Mouse (Mus musculus) olfactory bulb, adult 2 months (tissue): ENCODE results near the gene Slc9a8. TPM values are rescaled to one million over a fixed set of nuclear protein-coding genes. Genes with fewer than 3 reads are reported as not detected.

Experiments
- H3K27ac ChIP-seq: fragments of 200-500 bp; 2 replicates; pipeline ENCODE4 v1.5.1; 2012; ENCODE audit warnings: low read depth, low read length; ENCODE audit not compliant: insufficient read depth
- H3K4me1 ChIP-seq: fragments of 200-500 bp; 2 replicates; pipeline ENCODE4 v1.6.1; 2012; ENCODE audit warnings: low read length; ENCODE audit not compliant: control insufficient read depth, insufficient read depth
- H3K4me3 ChIP-seq: fragments of 200-500 bp; 2 replicates; pipeline ENCODE4 v1.5.1; 2012; ENCODE audit warnings: mild to moderate bottlenecking, low read depth, low read length, moderate library complexity; ENCODE audit not compliant: insufficient read depth
- CTCF ChIP-seq: fragments of 200-500 bp; IDR thresholded peaks from 2 replicates; pipeline ENCODE4 v1.5.1; 2012; ENCODE audit warnings: low read depth, mild to moderate bottlenecking, low read length, moderate library complexity; ENCODE audit not compliant: insufficient read depth
- POLR2A ChIP-seq: fragments of 200-500 bp; IDR thresholded peaks from 2 replicates; pipeline ENCODE4 v1.6.1; 2012; ENCODE audit warnings: mild to moderate bottlenecking, low read depth, low read length, moderate library complexity; ENCODE audit not compliant: insufficient read depth
- WGBS: fragments of 180-500 bp; shearing (Covaris S2); methylation state at CpG from one replicate; pipeline ENCODE4 v1.1.7; 2018; 5-methylcytosine and 5-hydroxymethylcytosine counted together
- polyA plus RNA-seq: library from polyadenylated mRNA; stranded (reverse); fragments of >200 nt; gene quantifications from 2 replicates; pipeline ENCODE4 v1.2.4, GENCODE M21; 2012; ENCODE audit warnings: low replicate concordance; ENCODE audit not compliant: missing spikeins, insufficient read depth, insufficient read length

Gene Slc9a8
- polyA plus RNA-seq, 1 experiment, result not detected

GRCm38 (mm10) chr2:167519606-167520252, 98.2 kb downstream of the Slc9a8 start:
- Histone ChIP-seq H3K4me1 (no peaks in the 10 kb centered on the region), H3K27ac (no peak overlapping the region), H3K4me3 (no peak overlapping the region)
- TF ChIP-seq CTCF, result no peak
- no peak for TF ChIP-seq POLR2A
- WGBS, result 84% methylated on average over 5 of the region's 5 CpGs

Other genes starting within 250 kb of the Slc9a8 start
- 145 TPM in 1 of 2 replicates, not detected in the other for gene Kcnb1, start 231.6 kb upstream of the Slc9a8 start, polyA plus RNA-seq
- not detected in 2 replicates for gene Ptgis, start 181.1 kb upstream of the Slc9a8 start, polyA plus RNA-seq
- not detected in 2 replicates for gene B4galt5, start 72.5 kb upstream of the Slc9a8 start, polyA plus RNA-seq
- not detected in 2 replicates for gene Rnf114, start 70.9 kb downstream of the Slc9a8 start, polyA plus RNA-seq
- not detected in 2 replicates for gene Spata2, start 71.2 kb downstream of the Slc9a8 start, polyA plus RNA-seq
- gene Snai1, start 116.5 kb downstream of the Slc9a8 start, polyA plus RNA-seq, result not detected in 2 replicates
- not detected in 2 replicates for gene Ube2v1, start 210.4 kb downstream of the Slc9a8 start, polyA plus RNA-seq
- not detected in 2 replicates for gene Gm20431, start 239.8 kb downstream of the Slc9a8 start, polyA plus RNA-seq